Mouse (Mus musculus) kidney, postnatal 0 days (tissue): ENCODE measurements at regions not wholly inside any gene's neighbourhood (a gene's known extent, or its start where the extent isn't known, plus 50 kb on each side); places are given as distances from the start of the nearest gene placed in this dataset.

Source experiments
- ATAC-seq: fragments of 200-750 bp; cut with Nextera tagmentation; replicated peaks from 2 replicates; pipeline ENCODE4 v1.8.0; 2017; ENCODE audit warnings: low read depth, moderate number of reproducible peaks, moderate TSS enrichment, moderate library complexity; ENCODE audit not compliant: low FRiP score
- DNase-seq: peaks from one replicate; pipeline ENCODE4 v3.0.0-alpha.2; 2016; ENCODE audit warnings: low spot score
- H3K27ac ChIP-seq: fragments of 300-500 bp; sonication (generic); 2 replicates; pipeline ENCODE4 v1.5.1; 2014; ENCODE audit warnings: mild to moderate bottlenecking
- H3K27me3 ChIP-seq: fragments of 300-500 bp; sonication (generic); 2 replicates; pipeline ENCODE4 v1.6.1; 2014; ENCODE audit warnings: low read length, mixed read lengths; ENCODE audit not compliant: insufficient read depth
- H3K36me3 ChIP-seq: fragments of 300-500 bp; sonication (generic); 2 replicates; pipeline ENCODE4 v1.6.1; 2014; ENCODE audit warnings: low read length, mixed read lengths; ENCODE audit not compliant: insufficient read depth
- H3K4me1 ChIP-seq: fragments of 300-500 bp; sonication (generic); replicated peaks from 2 replicates; pipeline ENCODE4 v1.6.1; 2014; ENCODE audit warnings: antibody characterized with exemption, low read length, mixed read lengths; ENCODE audit not compliant: insufficient read depth
- H3K4me2 ChIP-seq: fragments of 300-500 bp; sonication (generic); 2 replicates; pipeline ENCODE4 v1.6.1; 2014; ENCODE audit warnings: mild to moderate bottlenecking, low read length, moderate library complexity, mixed read lengths
- H3K4me3 ChIP-seq: fragments of 300-500 bp; sonication (generic); replicated peaks from 2 replicates; pipeline ENCODE4 v1.5.1; 2014; ENCODE audit warnings: low read depth, low read length
- H3K9ac ChIP-seq: fragments of 300-500 bp; sonication (generic); 2 replicates; pipeline ENCODE4 v1.6.1; 2014; ENCODE audit warnings: low read depth, low read length
- H3K9me3 ChIP-seq: fragments of 300-500 bp; sonication (generic); replicated peaks from 2 replicates; pipeline ENCODE4 v1.6.1; 2016; ENCODE audit warnings: low read length, inconsistent platforms, mixed read lengths
- CTCF ChIP-seq: IDR thresholded peaks from 2 replicates; pipeline ENCODE4 v1.5.1; 2016; ENCODE audit warnings: antibody characterized with exemption, low read depth, mild to moderate bottlenecking, moderate library complexity
- WGBS: fragments of 180-500 bp; shearing (Covaris S2); extraction: QIAGEN DNeasy Blood & Tissue Kit; methylation state at CpG from one replicate; pipeline ENCODE4 v1.1.7; 2014; 5-methylcytosine and 5-hydroxymethylcytosine counted together

DNA sequence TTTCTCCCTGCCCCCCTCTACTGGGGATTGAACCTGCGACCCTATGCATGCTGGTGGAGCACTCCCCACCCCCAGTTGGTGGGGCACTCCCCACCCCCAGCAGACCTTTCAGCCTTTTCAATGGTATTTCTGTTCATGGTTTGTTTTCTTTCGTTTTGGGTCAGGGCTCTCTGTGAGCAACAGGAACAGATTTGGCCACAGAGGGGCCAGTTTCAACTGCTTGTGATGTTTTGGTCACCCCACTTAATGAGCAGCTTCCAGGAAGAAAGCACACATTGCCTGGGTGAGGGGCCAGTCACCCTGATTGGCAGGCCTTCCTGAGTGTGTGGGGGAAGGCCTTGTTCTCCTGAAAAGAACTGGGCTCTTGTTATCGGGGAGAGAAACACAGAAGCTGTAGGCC lies 71.5 kb upstream of the Sulf2 start:
- H3K4me3 ChIP-seq, result no peak overlapping the region
- H3K27ac ChIP-seq, result no peak overlapping the region; the same call in 1 of the 2 replicates
- WGBS, result 15% methylated on average over 3 of the region's 3 CpGs
- DNase-seq (peak; percentile 40), ATAC-seq (no peak)
- no peak for TF ChIP-seq CTCF
- H3K36me3 ChIP-seq, result no peaks in the 10 kb centered on the region
- no peak overlapping the region for H3K4me2 ChIP-seq
- H3K4me1 ChIP-seq, result no peaks in the 10 kb centered on the region
- H3K9me3 ChIP-seq, result no peaks in the 10 kb centered on the region
- H3K27me3 ChIP-seq, result no peaks in the 10 kb centered on the region
- H3K9ac ChIP-seq, result no peak overlapping the region

DNA sequence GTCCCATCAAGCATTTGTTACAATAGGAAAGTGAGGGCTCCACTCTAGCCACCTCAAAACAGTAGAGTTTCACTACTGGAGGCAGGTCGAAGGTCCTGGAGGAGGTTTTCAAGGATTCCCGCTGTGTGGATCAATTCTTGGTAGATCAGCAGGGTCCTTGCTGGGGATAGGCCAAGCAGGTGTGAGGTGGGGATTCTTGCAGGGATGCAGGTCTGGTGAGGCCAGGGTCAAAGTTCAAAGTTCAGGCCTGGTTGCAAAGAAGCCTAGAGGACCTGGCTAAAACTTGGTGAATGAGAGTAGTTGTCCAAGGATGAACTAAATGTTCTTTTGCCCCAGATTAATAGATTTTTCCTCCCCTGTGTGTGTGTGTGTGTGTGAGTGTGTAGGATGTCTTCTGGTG lies 70.9 kb upstream of the Sulf2 start:
- H3K4me1 ChIP-seq, result no peaks in the 10 kb centered on the region
- H3K36me3 ChIP-seq, result no peaks in the 10 kb centered on the region
- no peaks in the 10 kb centered on the region for H3K27me3 ChIP-seq
- no peak overlapping the region for H3K9ac ChIP-seq
- no peak overlapping the region for H3K4me2 ChIP-seq
- no peak overlapping the region; the same call in 1 of the 2 replicates for H3K27ac ChIP-seq
- ATAC-seq (no peak), DNase-seq (no peak)
- no peak for TF ChIP-seq CTCF
- 91% methylated on average over 2 of the region's 2 CpGs for WGBS
- H3K4me3 ChIP-seq, result no peak overlapping the region
- H3K9me3 ChIP-seq, result no peaks in the 10 kb centered on the region

DNA sequence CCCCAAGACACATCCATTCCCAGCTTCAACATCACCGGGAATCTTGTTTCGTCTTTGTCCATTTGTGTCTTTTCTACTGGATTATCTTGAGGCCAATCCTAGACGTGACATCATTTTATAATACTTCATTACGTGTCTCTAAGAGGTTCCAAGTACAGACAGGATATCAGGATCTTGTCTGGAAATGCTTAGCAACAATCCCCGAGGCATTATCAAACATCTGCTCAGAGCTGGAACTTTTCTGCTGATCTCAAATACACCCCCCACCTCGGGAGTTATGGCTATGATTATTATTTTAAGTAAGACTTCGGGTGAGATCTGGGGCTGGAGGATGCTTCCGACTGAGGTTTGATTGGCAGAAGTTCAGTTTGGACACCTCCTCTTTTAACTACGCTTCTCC lies 69.9 kb upstream of the Sulf2 start:
- H3K27me3 ChIP-seq, result no peaks in the 10 kb centered on the region
- no peak overlapping the region for H3K27ac ChIP-seq
- no peaks in the 10 kb centered on the region for H3K9me3 ChIP-seq
- no peaks in the 10 kb centered on the region for H3K36me3 ChIP-seq
- WGBS, result 93% methylated on average over 9 of the region's 9 CpGs
- H3K9ac ChIP-seq, result no peak overlapping the region
- DNase-seq (no peak), ATAC-seq (no peak)
- no peaks in the 10 kb centered on the region for H3K4me1 ChIP-seq
- no peak overlapping the region for H3K4me2 ChIP-seq
- H3K4me3 ChIP-seq, result no peak overlapping the region
- TF ChIP-seq CTCF, result no peak

DNA sequence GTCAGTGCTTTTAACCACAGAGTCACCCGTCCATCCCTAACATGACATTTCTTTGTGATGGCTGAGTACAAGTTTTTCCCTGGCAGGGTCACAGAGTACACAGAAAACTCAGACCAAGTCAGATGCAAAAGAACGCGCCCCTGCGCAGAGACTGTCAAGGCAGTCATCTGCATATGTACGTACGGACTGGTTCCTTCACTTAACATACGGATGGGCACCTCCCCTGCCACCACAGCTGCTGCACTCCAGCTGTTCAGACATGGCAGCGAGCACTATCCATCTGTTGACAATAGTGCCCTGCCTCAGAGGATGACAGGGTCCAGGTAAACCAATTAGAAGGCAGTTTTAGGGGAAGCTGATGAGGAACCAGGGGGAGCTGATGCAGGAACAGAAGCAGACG lies 63.3 kb upstream of the Sulf2 start:
- no peak overlapping the region for H3K27ac ChIP-seq
- no peak for ATAC-seq
- WGBS, result 84% methylated on average over 9 of the region's 9 CpGs

DNA sequence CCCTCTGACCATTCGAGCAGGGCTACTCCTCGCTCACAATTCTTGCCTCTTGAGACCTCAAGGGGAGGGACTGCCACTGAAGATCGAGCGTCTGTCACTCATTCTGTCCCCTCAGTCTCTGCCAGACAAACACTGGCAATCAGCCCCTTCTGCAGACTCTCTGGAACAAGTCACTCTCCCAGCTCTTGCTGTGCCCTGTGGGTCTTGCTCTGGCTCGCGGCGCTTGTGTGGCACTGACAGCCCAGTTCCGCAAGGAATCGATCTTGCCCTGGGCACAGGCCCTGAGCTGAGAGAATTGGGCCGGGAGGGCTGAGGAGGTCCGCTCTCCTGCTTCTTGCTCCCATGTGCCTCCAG lies 61.0 kb upstream of the Sulf2 start:
- no peaks in the 10 kb centered on the region for H3K27me3 ChIP-seq
- H3K9ac ChIP-seq, result no peak overlapping the region
- H3K27ac ChIP-seq, result no peak overlapping the region
- no peaks in the 10 kb centered on the region for H3K36me3 ChIP-seq
- no peaks in the 10 kb centered on the region for H3K9me3 ChIP-seq
- H3K4me3 ChIP-seq, result no peak overlapping the region
- WGBS, result 69% methylated on average over 11 of the region's 11 CpGs
- no peak for TF ChIP-seq CTCF
- 0 out of 2 replicates have a peak, but pooled peaks cover 5% of the 10 kb centered on the region for H3K4me1 ChIP-seq
- DNase-seq (no peak), ATAC-seq (no peak)
- H3K4me2 ChIP-seq, result no peak overlapping the region

More for the DNA sequence above, 63.3 kb upstream of the Sulf2 start:
- Histone ChIP-seq H3K9me3 (no peaks in the 10 kb centered on the region), H3K27me3 (no peaks in the 10 kb centered on the region), H3K4me3 (no peak overlapping the region), H3K36me3 (no peaks in the 10 kb centered on the region), H3K9ac (no peak overlapping the region), H3K4me1 (0 out of 2 replicates have a peak, but pooled peaks cover 5% of the 10 kb centered on the region), H3K4me2 (no peak overlapping the region)
- TF ChIP-seq CTCF, result no peak
- no peak for DNase-seq

DNA sequence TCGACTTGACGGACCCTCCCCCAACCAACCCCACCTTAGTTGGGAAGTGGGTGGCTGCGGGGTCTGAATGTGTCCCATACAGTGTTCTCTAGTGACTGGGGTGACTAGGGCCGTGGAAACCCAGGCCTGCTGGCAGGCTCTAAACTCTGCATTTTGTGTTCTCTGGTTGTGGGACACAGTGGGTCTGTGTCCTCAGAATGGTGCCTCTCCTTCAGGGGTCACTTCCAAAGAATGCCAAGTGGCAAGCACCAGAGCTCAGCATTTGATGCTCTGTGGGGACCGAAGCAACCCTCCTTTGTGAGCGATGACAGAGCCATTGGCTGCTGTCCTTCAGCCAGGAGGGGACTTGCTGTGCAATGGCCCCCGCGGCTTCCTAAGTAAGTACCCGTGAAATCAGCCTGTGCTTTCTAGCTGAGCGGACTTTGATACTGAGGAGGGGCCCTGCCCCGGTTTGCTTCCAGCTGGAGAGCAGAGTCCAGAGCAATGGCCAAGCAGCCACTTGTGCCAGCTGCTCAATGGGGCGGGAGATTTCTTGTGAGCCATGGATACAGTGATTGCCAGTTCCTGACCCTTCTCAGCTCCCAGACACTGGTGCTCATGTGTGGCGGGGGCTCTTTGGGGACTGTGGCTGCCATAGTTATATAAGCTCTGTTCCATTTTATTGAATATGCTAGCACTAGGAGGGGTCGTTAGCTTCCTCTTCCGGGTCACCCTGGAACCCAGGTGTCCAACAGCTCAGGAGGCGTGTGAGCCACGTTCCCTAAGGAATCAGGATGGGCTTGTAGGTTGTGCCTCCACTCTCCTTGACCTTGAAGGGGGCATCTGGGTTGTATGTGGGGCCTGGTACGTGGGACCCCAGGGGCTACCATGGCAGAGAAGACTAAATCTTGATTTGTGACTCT lies 60.4 kb upstream of the Sulf2 start:
- DNase-seq (peak; percentile 61), ATAC-seq (peak; percentile 86)
- Histone ChIP-seq H3K9ac (no peak overlapping the region), H3K36me3 (no peaks in the 10 kb centered on the region), H3K4me3 (no peak overlapping the region), H3K4me2 (no peak overlapping the region), H3K9me3 (no peaks in the 10 kb centered on the region), H3K27ac (peak overlapping the region; percentile 81), H3K27me3 (no peaks in the 10 kb centered on the region), H3K4me1 (0 out of 2 replicates have a peak, but pooled peaks cover 5% of the 10 kb centered on the region)
- no peak for TF ChIP-seq CTCF
- WGBS, result 45% methylated on average over 18 of the region's 18 CpGs

DNA sequence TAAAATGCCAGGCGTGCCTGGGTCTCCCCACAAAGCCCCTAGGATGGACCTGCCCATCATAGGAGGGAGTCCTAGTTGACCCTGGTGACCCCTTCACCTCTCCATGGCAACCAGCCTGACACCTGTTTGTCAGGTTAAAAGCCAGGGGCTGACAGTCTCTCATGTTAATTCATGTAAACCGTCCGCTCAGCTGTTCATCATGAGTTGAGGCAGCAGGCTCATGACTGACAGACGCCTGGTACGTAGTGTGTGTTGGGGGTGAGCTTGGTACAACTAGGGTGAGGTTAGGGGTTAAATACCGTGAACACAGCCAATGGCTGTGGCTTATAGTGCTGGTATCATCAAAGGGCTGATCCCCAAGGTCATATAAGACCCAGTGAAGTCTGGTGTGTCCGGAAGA lies 59.7 kb upstream of the Sulf2 start:
- no peak for ATAC-seq
- H3K4me2 ChIP-seq, result no peak overlapping the region
- H3K4me1 ChIP-seq, result 0 out of 2 replicates have a peak, but pooled peaks cover 5% of the 10 kb centered on the region
- H3K9ac ChIP-seq, result no peak overlapping the region
- H3K36me3 ChIP-seq, result no peaks in the 10 kb centered on the region
- WGBS, result 66% methylated on average over 7 of the region's 7 CpGs
- DNase-seq, result no peak
- no peaks in the 10 kb centered on the region for H3K27me3 ChIP-seq
- no peak for TF ChIP-seq CTCF
- peak overlapping the region; percentile 81 for H3K27ac ChIP-seq
- H3K4me3 ChIP-seq, result no peak overlapping the region
- no peaks in the 10 kb centered on the region for H3K9me3 ChIP-seq
